Mouse (Mus musculus) embryonic facial prominence, embryonic 11.5 days (tissue): ENCODE results near the gene Ugt3a1. TPM values are rescaled to one million over a fixed set of nuclear protein-coding genes. Genes with fewer than 3 reads are reported as not detected.

Source experiments
- ATAC-seq: fragments of 200-750 bp; cut with Nextera tagmentation; replicated peaks from 2 replicates; pipeline ENCODE4 v1.8.0; 2017; ENCODE audit warnings: low read depth; ENCODE audit not compliant: insufficient number of reproducible peaks, low FRiP score, low TSS enrichment
- DNase-seq: peaks from one replicate; pipeline ENCODE4 v3.0.0-alpha.2; 2015; ENCODE audit warnings: low spot score
- H3K27ac ChIP-seq: fragments of 300-500 bp; sonication (generic); replicated peaks from 2 replicates; pipeline ENCODE4 v1.5.1; 2014; ENCODE audit warnings: mild to moderate bottlenecking, low read depth, low read length, control low read depth
- H3K27me3 ChIP-seq: fragments of 300-500 bp; sonication (generic); 2 replicates; pipeline ENCODE4 v1.6.1; 2014; ENCODE audit warnings: mild to moderate bottlenecking, low read length, moderate library complexity, mixed read lengths; ENCODE audit not compliant: control insufficient read depth, insufficient read depth
- H3K36me3 ChIP-seq: fragments of 300-500 bp; sonication (generic); replicated peaks from 2 replicates; pipeline ENCODE4 v1.6.1; 2014; ENCODE audit warnings: low read depth, mild to moderate bottlenecking, low read length, moderate library complexity, mixed read lengths; ENCODE audit not compliant: control insufficient read depth, insufficient read depth
- H3K4me1 ChIP-seq: fragments of 300-500 bp; sonication (generic); 2 replicates; pipeline ENCODE4 v1.6.1; 2014; ENCODE audit warnings: low read length, mixed read lengths; ENCODE audit not compliant: control insufficient read depth, insufficient read depth
- H3K4me2 ChIP-seq: fragments of 300-500 bp; sonication (generic); 2 replicates; pipeline ENCODE4 v1.6.1; 2014; ENCODE audit warnings: low read depth, mild to moderate bottlenecking, control low read depth, low read length, moderate library complexity
- H3K4me3 ChIP-seq: fragments of 300-500 bp; sonication (generic); 2 replicates; pipeline ENCODE4 v1.5.1; 2014; ENCODE audit warnings: low read depth, low read length, control low read depth
- H3K9ac ChIP-seq: fragments of 300-500 bp; sonication (generic); replicated peaks from 2 replicates; pipeline ENCODE4 v1.6.1; 2014; ENCODE audit warnings: mild to moderate bottlenecking, control low read depth, low read length
- H3K9me3 ChIP-seq: fragments of 300-500 bp; sonication (generic); replicated peaks from 2 replicates; pipeline ENCODE4 v1.6.1; 2016; ENCODE audit warnings: mild to moderate bottlenecking, low read length, inconsistent platforms, mixed read lengths; ENCODE audit not compliant: control insufficient read depth
- WGBS: fragments of 180-500 bp; shearing (Covaris S2); extraction: QIAGEN DNeasy Blood & Tissue Kit; methylation state at CpG from one replicate; pipeline ENCODE4 v1.1.7; 2014; 5-methylcytosine and 5-hydroxymethylcytosine counted together
- polyA plus RNA-seq: library from polyadenylated mRNA; unstranded; fragments of >200 nt; fragmentation: Nextera tagmentation; extraction: Ambion mirVana; gene quantifications from 2 replicates; pipeline ENCODE4 v1.2.1, GENCODE M21; 2014

Gene Ugt3a1
- polyA plus RNA-seq, 1 experiment from 2014 or later, result not detected

DNA sequence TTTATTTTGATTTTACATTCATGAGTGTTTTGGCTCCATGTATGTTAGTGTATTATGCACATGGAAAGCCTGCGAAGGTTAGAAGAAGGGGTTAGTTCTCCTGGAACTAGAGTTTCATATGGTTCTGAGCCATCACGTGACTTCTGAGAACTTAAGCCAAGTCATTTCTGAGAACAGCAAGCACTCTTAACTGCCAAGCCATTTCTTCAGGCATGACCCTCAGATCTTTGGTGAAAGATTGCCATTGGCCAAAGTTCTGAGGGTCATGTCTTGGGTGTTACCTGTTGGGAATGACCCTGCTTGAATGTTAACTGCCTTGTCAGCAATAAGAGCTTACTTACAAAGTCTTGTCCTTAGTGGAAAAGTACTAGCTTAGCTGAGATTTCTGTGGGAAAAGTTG, 6.5 kb downstream of the Ugt3a1 start:
- no peaks in the 10 kb centered on the region for H3K36me3 ChIP-seq
- H3K27me3 ChIP-seq, result no peaks in the 10 kb centered on the region
- WGBS, result 90% methylated on average over 2 of the region's 2 CpGs
- no peaks in the 10 kb centered on the region for H3K4me1 ChIP-seq
- H3K9ac ChIP-seq, result no peak overlapping the region
- no peaks in the 10 kb centered on the region for H3K9me3 ChIP-seq
- ATAC-seq (no peak), DNase-seq (no peak)
- H3K27ac ChIP-seq, result no peak overlapping the region
- H3K4me3 ChIP-seq, result no peak overlapping the region
- no peak overlapping the region for H3K4me2 ChIP-seq

DNA sequence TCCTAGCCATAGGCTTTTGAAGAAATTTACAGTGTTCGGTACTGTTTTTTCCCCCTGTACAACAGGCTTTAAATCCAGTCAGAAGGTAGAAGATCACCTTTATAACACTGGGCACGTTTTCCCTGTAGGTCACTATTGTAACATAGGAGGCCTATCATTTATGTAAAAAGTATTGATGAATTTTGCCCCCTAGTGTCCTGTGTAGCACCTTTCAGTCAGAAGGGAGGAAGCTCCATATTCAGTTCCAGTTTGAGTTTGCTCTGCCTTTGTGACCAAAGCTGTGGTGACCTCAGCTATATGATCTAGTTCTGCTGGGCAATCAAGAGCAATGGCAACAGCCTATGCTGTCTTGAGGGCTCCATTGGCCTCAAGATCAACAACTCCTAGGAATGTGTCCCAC, 13.0 kb downstream of the Ugt3a1 start:
- Histone ChIP-seq H3K27me3 (no peaks in the 10 kb centered on the region), H3K4me2 (no peak overlapping the region), H3K4me1 (no peaks in the 10 kb centered on the region), H3K27ac (no peak overlapping the region), H3K9me3 (no peaks in the 10 kb centered on the region), H3K9ac (no peak overlapping the region), H3K4me3 (no peak overlapping the region), H3K36me3 (no peaks in the 10 kb centered on the region)
- ATAC-seq (no peak), DNase-seq (no peak)
- 67% methylated on average over 2 of the region's 2 CpGs for WGBS

GRCm38 (mm10) chr15:9305978-9306692, 29.4 kb downstream of the Ugt3a1 start:
- no peak overlapping the region for H3K27ac ChIP-seq
- DNase-seq, result no peak
- no peak overlapping the region for H3K4me3 ChIP-seq
- H3K27me3 ChIP-seq, result no peaks in the 10 kb centered on the region
- no peaks in the 10 kb centered on the region for H3K9me3 ChIP-seq
- no peak overlapping the region for H3K4me2 ChIP-seq
- H3K9ac ChIP-seq, result no peak overlapping the region
- no peaks in the 10 kb centered on the region for H3K4me1 ChIP-seq
- no peak for ATAC-seq
- WGBS, result 80% methylated on average over 8 of the region's 8 CpGs
- no peaks in the 10 kb centered on the region for H3K36me3 ChIP-seq

- WGBS, result 79% methylated on average over 2 of the region's 2 CpGs
- H3K27ac ChIP-seq, result no peak overlapping the region
Measured at GRCm38 (mm10) chr15:9334596-9334995, 57.9 kb downstream of the Ugt3a1 start.

GRCm38 (mm10) chr15:9335341-9335740, 58.7 kb downstream of the Ugt3a1 start, which contains the start of gene Ugt3a2:
Gene Ugt3a2 (plus strand): TSS chr15:9335550.
- Histone ChIP-seq H3K4me1 (no peaks in the 10 kb centered on the region), H3K9me3 (no peaks in the 10 kb centered on the region), H3K9ac (no peak within 1 kb of the TSS), H3K4me3 (no peak within 1 kb of the TSS), H3K27me3 (no peaks in the 10 kb centered on the region), H3K36me3 (no peaks in the 10 kb centered on the region), H3K27ac (no peak within 1 kb of the TSS), H3K4me2 (no peak within 1 kb of the TSS)
- WGBS, result 88% methylated on average over 4 of the region's 4 CpGs
- DNase-seq, result no peak
- no peak for ATAC-seq

More at GRCm38 (mm10) chr15:9334596-9334995, 57.9 kb downstream of the Ugt3a1 start:
- DNase-seq, result no peak
- Histone ChIP-seq H3K4me3 (no peak overlapping the region), H3K27me3 (no peaks in the 10 kb centered on the region), H3K9me3 (no peaks in the 10 kb centered on the region), H3K36me3 (no peaks in the 10 kb centered on the region), H3K4me1 (no peaks in the 10 kb centered on the region), H3K9ac (no peak overlapping the region), H3K4me2 (no peak overlapping the region)
- no peak for ATAC-seq

DNA sequence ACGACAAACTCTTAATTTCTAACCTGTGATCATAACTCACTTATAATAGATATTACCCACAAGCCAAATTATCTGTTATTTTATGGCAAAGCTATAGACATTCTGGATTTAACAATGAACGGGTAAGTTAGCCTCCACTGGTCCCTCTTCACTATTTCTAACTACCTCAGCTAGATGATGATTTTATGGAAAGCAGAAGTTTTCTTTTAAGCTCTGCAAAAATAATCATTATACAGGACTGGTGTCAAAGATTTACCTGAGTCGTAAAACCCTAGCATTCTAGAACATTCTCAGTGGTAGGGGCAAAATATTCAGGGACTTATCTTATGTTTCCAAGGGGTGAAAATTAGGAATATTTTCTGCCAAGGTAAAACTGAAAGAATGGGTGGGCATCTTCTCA, 59.9 kb downstream of the Ugt3a1 start:
- no peak for ATAC-seq
- Histone ChIP-seq H3K9ac (no peak overlapping the region), H3K9me3 (no peaks in the 10 kb centered on the region), H3K4me3 (no peak overlapping the region), H3K4me1 (no peaks in the 10 kb centered on the region), H3K27ac (no peak overlapping the region), H3K4me2 (no peak overlapping the region), H3K27me3 (no peaks in the 10 kb centered on the region), H3K36me3 (no peaks in the 10 kb centered on the region)
- WGBS, result 79% methylated on average over 3 of the region's 3 CpGs
- DNase-seq, result no peak

- H3K4me2 ChIP-seq, result no peak overlapping the region
- no peak overlapping the region for H3K27ac ChIP-seq
- no peaks in the 10 kb centered on the region for H3K36me3 ChIP-seq
- 73% methylated on average over 3 of the region's 3 CpGs for WGBS
- DNase-seq (no peak), ATAC-seq (no peak)
- no peak overlapping the region for H3K9ac ChIP-seq
- H3K4me1 ChIP-seq, result no peaks in the 10 kb centered on the region
- H3K9me3 ChIP-seq, result no peaks in the 10 kb centered on the region
- no peak overlapping the region for H3K4me3 ChIP-seq
- no peaks in the 10 kb centered on the region for H3K27me3 ChIP-seq
Measured at GRCm38 (mm10) chr15:9337021-9337420, 60.3 kb downstream of the Ugt3a1 start.

GRCm38 (mm10) chr15:9348739-9349138, 72.1 kb downstream of the Ugt3a1 start:
- H3K4me2 ChIP-seq, result no peak overlapping the region
- no peaks in the 10 kb centered on the region for H3K9me3 ChIP-seq
- H3K36me3 ChIP-seq, result no peaks in the 10 kb centered on the region
- H3K9ac ChIP-seq, result no peak overlapping the region
- no peaks in the 10 kb centered on the region for H3K27me3 ChIP-seq
- 58% methylated on average over 3 of the region's 3 CpGs for WGBS
- H3K27ac ChIP-seq, result no peak overlapping the region
- ATAC-seq, result no peak
- DNase-seq, result no peak
- no peak overlapping the region for H3K4me3 ChIP-seq
- no peaks in the 10 kb centered on the region for H3K4me1 ChIP-seq
